Mouse (Mus musculus) heart, adult 2 months (tissue): ENCODE measurements at regions not wholly inside any gene's neighbourhood (a gene's known extent, or its start where the extent isn't known, plus 50 kb on each side); places are given as distances from the start of the nearest gene placed in this dataset.

Experiments used
- CTCF ChIP-seq: fragments of 200-600 bp; IDR thresholded peaks from 2 replicates; pipeline ENCODE4 v1.8.1; 2022; ENCODE audit warnings: antibody characterized with exemption, mild to moderate bottlenecking, moderate library complexity
- EP300 ChIP-seq: fragments of 200-500 bp; IDR thresholded peaks from 2 replicates; pipeline ENCODE4 v1.6.1; 2011; ENCODE audit warnings: low read depth, low read length, control low read depth; ENCODE audit not compliant: insufficient read depth
- POLR2A ChIP-seq: fragments of 200-500 bp; IDR thresholded peaks from 2 replicates; pipeline ENCODE4 v1.6.1; 2011; ENCODE audit warnings: mild to moderate bottlenecking, low read depth, low read length, control low read depth; ENCODE audit not compliant: insufficient read depth

GRCm38 (mm10) chr12:107728865-107729264, 240.4 kb downstream of the 3110018I06Rik start:
- TF ChIP-seq EP300 = no peak
- TF ChIP-seq POLR2A = no peak
- TF ChIP-seq CTCF = no peak
